Mouse (Mus musculus) liver, postnatal 0 days (tissue): ENCODE data around the gene Inca1. TPM values are rescaled to one million over a fixed set of nuclear protein-coding genes. Genes with fewer than 3 reads are reported as not detected.

ENCODE experiments used
- ATAC-seq: fragments of 200-750 bp; cut with Nextera tagmentation; 2 replicates; pipeline ENCODE4 v1.8.0; 2017; ENCODE audit warnings: mild to moderate bottlenecking, moderate library complexity
- DNase-seq: peaks from one replicate; pipeline ENCODE4 v3.0.0-alpha.2; 2016
- H3K27ac ChIP-seq: fragments of 300-500 bp; sonication (generic); 2 replicates; pipeline ENCODE4 v1.5.1; 2014; ENCODE audit warnings: antibody characterized with exemption, moderate library complexity, mild to moderate bottlenecking, low read depth
- H3K27me3 ChIP-seq: fragments of 300-500 bp; sonication (generic); 2 replicates; pipeline ENCODE4 v1.6.1; 2014; ENCODE audit warnings: low read length, control low read depth, mixed read lengths; ENCODE audit not compliant: insufficient read depth
- H3K36me3 ChIP-seq: fragments of 300-500 bp; sonication (generic); replicated peaks from 2 replicates; pipeline ENCODE4 v1.6.1; 2014; ENCODE audit warnings: mild to moderate bottlenecking, control low read depth, low read length, moderate library complexity, mixed read lengths; ENCODE audit not compliant: insufficient read depth
- H3K4me1 ChIP-seq: fragments of 300-500 bp; sonication (generic); 2 replicates; pipeline ENCODE4 v1.6.1; 2014; ENCODE audit warnings: antibody characterized with exemption, mild to moderate bottlenecking, control low read depth; ENCODE audit not compliant: insufficient read depth
- H3K4me2 ChIP-seq: fragments of 300-500 bp; sonication (generic); 2 replicates; pipeline ENCODE4 v1.6.1; 2014; ENCODE audit warnings: low read depth, mild to moderate bottlenecking, low read length, moderate library complexity, mixed read lengths
- H3K4me3 ChIP-seq: fragments of 300-500 bp; sonication (generic); 2 replicates; pipeline ENCODE4 v1.5.1; 2014; ENCODE audit warnings: low read depth, low read length
- H3K9ac ChIP-seq: fragments of 300-500 bp; sonication (generic); replicated peaks from 2 replicates; pipeline ENCODE4 v1.6.1; 2014; ENCODE audit warnings: mild to moderate bottlenecking, moderate library complexity
- H3K9me3 ChIP-seq: fragments of 300-500 bp; sonication (generic); 2 replicates; pipeline ENCODE4 v1.6.1; 2016; ENCODE audit warnings: mild to moderate bottlenecking, control low read depth, low read length, mixed read lengths
- CTCF ChIP-seq: sonication (generic); IDR thresholded peaks from 2 replicates; pipeline ENCODE4 v1.5.1; 2016; ENCODE audit warnings: antibody characterized with exemption, low read depth
- EP300 ChIP-seq: IDR thresholded peaks from 2 replicates; pipeline ENCODE4 v1.6.1; 2016; ENCODE audit warnings: antibody characterized with exemption, low read depth, mild to moderate bottlenecking
- WGBS: fragments of 180-500 bp; shearing (Covaris S2); extraction: QIAGEN DNeasy Blood & Tissue Kit; methylation state at CpG from one replicate; pipeline ENCODE4 v1.1.7; 2014; ENCODE audit not compliant: insufficient replicate concordance; 5-methylcytosine and 5-hydroxymethylcytosine counted together
- polyA plus RNA-seq: library from polyadenylated mRNA; unstranded; fragments of >200 nt; fragmentation: Nextera tagmentation; extraction: Ambion mirVana; gene quantifications from 2 replicates; pipeline ENCODE4 v1.2.1, GENCODE M21; 2015

The Inca1 gene
- polyA plus RNA-seq, 1 experiment from 2014 or later, result 8.3 TPM

DNA sequence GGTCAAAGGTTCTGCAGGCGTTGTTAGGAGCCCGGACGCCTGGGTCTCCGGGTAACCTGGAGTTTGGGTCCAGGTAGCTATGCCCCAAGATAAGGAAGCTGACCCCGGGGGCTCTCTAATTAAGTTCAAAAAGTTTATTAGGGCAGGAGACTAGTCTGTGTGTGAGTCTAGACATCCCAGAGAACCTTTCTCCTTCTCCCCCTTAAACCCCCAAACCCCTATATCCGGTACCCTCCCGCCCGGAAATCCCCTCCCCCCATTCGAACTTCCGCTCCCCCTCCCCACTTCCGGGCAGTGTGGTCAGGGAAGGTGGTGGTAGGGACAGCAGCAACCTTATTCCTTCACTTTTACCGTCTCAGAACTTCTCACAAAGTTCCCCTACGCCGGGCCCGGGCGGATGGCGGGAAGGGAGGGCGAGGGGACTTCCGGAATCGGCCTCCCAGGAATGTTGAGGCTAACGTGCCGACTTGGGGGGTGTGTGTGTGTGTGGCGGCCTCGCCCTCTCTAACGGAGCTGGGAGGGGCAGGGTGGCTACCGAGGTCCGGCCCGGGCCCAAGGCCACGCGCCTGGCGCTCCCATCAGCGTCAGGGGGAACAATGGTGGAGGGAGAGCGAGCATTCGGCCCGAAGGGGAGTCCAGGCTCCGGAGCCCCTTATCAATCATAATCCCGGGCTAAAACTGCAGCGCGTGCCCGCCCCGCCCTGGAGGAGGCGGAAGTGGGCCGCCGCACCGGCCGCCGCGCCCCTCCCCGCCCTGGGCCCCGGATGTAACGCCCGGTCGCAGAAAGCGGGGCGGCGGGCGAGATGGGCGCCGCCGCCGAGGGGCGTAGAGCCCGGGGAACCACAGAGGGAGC is 46.4 kb downstream of the Inca1 start:
- H3K4me2 ChIP-seq, result peak overlapping the region; percentile 96
- WGBS, result under 1% methylated on average over 53 of the region's 63 CpGs
- H3K4me1 ChIP-seq, result peaks cover 57% of the 10 kb centered on the region
- H3K9ac ChIP-seq, result peak overlapping the region; percentile 100
- no peaks in the 10 kb centered on the region for H3K9me3 ChIP-seq
- TF ChIP-seq CTCF (no peak), EP300 (no peak; the same call in 1 of the 2 replicates)
- DNase-seq (peak; percentile 86), ATAC-seq (peak; percentile 65)
- peak overlapping the region; percentile 99 for H3K27ac ChIP-seq
- no peaks in the 10 kb centered on the region for H3K27me3 ChIP-seq
- peaks cover 38% of the 10 kb centered on the region for H3K36me3 ChIP-seq
- H3K4me3 ChIP-seq, result peak overlapping the region; percentile 100

DNA sequence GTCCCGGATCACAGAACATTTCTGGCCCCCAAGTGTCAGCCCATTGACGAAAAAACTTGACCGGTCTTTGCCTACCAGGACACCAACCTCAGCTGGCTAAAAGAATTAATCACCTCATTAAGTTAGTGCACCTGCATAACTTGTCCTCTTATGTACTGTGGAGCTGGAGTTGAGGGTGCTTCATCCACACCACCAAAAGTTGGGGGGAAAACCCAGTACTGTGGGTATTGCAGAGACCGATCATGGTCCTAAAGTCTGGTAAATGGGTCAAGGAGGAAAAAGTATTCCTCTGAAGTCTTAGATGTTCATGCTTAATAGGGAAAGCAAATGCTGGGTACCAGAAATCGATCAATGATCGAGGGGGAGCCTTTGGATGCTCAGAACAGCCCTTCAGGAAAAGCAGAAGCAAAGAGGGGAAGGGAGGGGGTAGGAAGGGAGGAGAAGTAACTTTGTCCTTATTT is 47.0 kb downstream of the Inca1 start:
- WGBS, result 20% methylated on average over 6 of the region's 6 CpGs
- Histone ChIP-seq H3K4me2 (peak overlapping the region; percentile 96), H3K4me1 (peaks cover 60% of the 10 kb centered on the region), H3K4me3 (peak overlapping the region; percentile 100), H3K27ac (peak overlapping the region; percentile 99), H3K36me3 (peaks cover 38% of the 10 kb centered on the region), H3K9me3 (no peaks in the 10 kb centered on the region), H3K9ac (peak overlapping the region; percentile 100), H3K27me3 (no peaks in the 10 kb centered on the region)
- ATAC-seq (no peak), DNase-seq (no peak)
- no peak for TF ChIP-seq EP300
- no peak for TF ChIP-seq CTCF

DNA sequence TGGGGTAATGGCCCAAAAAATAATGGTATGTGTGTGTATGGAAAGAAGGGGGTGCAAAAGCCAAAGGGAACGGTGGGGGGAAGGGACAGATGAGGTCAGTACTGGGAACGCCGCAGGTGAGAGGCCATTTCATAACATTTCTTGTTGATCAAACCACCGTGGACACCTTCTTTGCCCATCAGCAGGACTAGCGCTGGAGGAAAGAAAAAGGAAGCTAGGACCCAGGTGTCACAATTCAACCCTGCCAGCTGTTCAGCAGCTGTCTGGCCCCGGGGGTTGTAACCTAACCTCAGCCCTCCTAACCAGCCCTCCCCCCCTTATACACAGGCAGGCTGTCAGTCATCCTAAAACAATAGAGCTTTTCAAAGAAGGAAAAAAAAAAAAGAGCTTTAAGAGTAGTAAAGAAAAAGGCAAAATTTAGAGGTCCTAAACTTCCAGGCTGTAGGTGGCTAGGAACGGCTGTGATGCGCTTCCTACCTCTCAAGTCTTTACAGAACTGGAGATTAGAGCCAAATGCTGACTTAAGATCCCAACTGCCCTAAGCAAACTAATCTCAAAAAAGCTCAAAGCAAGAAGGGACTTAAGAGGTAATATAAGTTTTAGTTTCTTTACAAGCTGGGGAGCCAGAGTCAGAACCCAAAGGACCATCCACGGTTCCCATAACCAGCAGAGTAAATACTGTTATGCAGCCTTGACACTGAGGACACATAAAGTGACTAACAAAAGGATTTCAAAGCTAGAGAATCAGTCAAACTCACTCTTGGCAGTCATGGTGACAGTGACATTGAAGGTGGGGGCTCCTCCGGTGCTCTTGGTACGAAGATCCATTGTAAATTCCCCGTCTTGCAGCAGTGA is 47.7 kb downstream of the Inca1 start:
- Histone ChIP-seq H3K4me2 (peak overlapping the region; percentile 96), H3K9me3 (no peaks in the 10 kb centered on the region), H3K36me3 (peaks cover 38% of the 10 kb centered on the region), H3K27me3 (no peaks in the 10 kb centered on the region), H3K4me1 (peaks cover 59% of the 10 kb centered on the region), H3K4me3 (peak overlapping the region; percentile 100), H3K27ac (peak overlapping the region; percentile 99), H3K9ac (peak overlapping the region; percentile 100)
- DNase-seq (peak; percentile 53), ATAC-seq (no peak)
- TF ChIP-seq CTCF, result no peak
- no peak for TF ChIP-seq EP300
- WGBS, result 26% methylated on average over 12 of the region's 12 CpGs

DNA sequence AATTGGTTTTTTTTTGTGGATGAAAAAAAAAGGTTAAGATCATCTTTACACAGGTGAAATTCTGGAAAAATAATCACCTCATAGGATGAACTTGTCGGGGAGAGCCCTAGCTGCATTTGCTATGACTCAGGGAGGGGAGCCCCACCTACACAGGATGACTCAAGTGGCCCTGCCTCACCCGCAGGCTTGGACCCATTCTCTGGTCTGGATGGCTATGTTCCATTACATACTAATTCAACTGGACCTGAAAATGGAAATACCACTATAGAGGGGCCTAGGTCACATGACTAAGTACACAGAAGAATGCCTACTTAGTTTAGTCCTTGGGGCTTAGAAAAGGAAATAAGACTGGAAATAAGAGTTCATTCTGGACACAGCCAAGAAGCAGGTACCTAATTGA is 48.6 kb downstream of the Inca1 start:
- Histone ChIP-seq H3K27me3 (no peaks in the 10 kb centered on the region), H3K9me3 (no peaks in the 10 kb centered on the region), H3K4me3 (peak overlapping the region; percentile 100; the same call in 1 of the 2 replicates), H3K27ac (peak overlapping the region; percentile 99), H3K36me3 (peaks cover 38% of the 10 kb centered on the region), H3K4me1 (peaks cover 52% of the 10 kb centered on the region), H3K4me2 (peak overlapping the region; percentile 96), H3K9ac (0 out of 2 replicates have a peak overlapping the region, but pooled peaks have one; percentile 100)
- no peak for ATAC-seq
- no peak for DNase-seq
- TF ChIP-seq EP300, result no peak
- WGBS, result 52% methylated on average over 2 of the region's 2 CpGs

DNA sequence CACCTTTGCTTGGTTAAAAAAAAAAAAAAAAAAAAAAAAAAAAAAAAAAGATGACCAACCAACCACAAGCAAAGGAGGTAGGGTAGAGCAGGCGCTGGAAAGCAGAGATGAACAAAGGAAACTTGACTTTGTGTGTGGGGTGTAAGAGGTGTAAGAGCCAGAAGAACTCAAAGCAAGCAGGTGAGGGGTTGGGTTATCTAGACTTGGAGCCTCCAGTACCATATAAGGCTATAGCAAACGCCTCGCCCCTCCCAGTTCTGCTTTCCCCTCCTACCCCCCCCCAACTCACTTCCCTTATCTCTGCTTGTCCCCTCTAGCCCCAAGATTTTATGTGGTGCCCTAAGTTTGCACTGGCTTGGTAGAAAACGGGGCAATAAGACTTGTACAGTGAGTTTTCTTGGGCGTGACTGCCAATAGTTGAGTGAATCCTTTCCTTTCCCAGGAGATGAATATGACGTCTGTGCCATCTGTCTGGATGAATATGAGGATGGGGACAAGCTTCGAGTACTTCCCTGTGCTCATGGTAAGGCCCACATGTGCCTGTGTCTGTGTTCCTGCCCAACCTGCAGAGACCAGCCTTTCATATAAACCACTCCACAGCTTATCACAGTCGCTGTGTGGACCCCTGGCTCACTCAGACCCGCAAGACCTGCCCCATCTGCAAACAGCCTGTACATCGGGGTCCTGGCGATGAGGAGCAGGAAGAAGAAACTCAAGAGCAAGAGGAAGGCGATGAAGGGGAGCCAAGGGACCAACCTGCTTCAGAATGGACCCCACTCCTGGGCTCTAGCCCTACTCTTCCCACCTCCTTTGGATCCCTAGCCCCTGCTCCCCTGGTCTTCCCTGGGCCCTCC is 49.4 kb downstream of the Inca1 start:
- peak; percentile 57 for DNase-seq
- Histone ChIP-seq H3K4me2 (peak overlapping the region; percentile 96), H3K4me3 (peak overlapping the region; percentile 100; the same call in 1 of the 2 replicates), H3K27me3 (no peaks in the 10 kb centered on the region), H3K4me1 (peaks cover 52% of the 10 kb centered on the region), H3K9ac (peak overlapping the region; percentile 27; the same call in 1 of the 2 replicates), H3K9me3 (no peaks in the 10 kb centered on the region), H3K36me3 (peaks cover 38% of the 10 kb centered on the region), H3K27ac (peak overlapping the region; percentile 99)
- TF ChIP-seq CTCF (no peak), EP300 (no peak)
- WGBS, result 52% methylated on average over 12 of the region's 12 CpGs
- no peak for ATAC-seq
